Mouse (Mus musculus) left cerebral cortex, adult 6 months (tissue): Measurements from ENCODE around the gene Zc3h15. TPM values are rescaled to one million over a fixed set of nuclear protein-coding genes. Genes with fewer than 3 reads are reported as not detected.

Experiments
- long read RNA-seq, 2 experiments: library from polyadenylated mRNA; unstranded; transcript quantifications; one replicate each; pipeline ENCODE4 v2.0.0; 2019 to 2020
- polyA plus RNA-seq: library from polyadenylated mRNA; unstranded; fragments of <200 nt; fragmentation: Nextera tagmentation; gene quantifications from 2 replicates; pipeline ENCODE4 v1.2.3, GENCODE M21; 2021

Gene Zc3h15
- polyA plus RNA-seq, result 223 and 224 TPM in 2 replicates
- long read RNA-seq, experiment 1, transcript Zc3h15-201 (10 exons, 2,111 nt), result major isoform, 157 of 193 reads
- long read RNA-seq, experiment 1, partial matches to known transcripts, result 24 of 193 reads
- long read RNA-seq, experiment 1, other reads (novel, unspliced or antisense), result 10 of 193 reads
- long read RNA-seq, experiment 2, transcript Zc3h15-201 (10 exons, 2,111 nt), result major isoform, 29 of 203 reads
- long read RNA-seq, experiment 2, transcript Zc3h15-206 (2 exons, 386 nt), result minor isoform, 11 of 203 reads
- long read RNA-seq, experiment 2, transcript Zc3h15-204 (5 exons, 1,407 nt), result minor isoform, 5 of 203 reads
- long read RNA-seq, experiment 2, partial matches to known transcripts, result 151 of 203 reads
- long read RNA-seq, experiment 2, other reads (novel, unspliced or antisense), result 4 of 203 reads

DNA sequence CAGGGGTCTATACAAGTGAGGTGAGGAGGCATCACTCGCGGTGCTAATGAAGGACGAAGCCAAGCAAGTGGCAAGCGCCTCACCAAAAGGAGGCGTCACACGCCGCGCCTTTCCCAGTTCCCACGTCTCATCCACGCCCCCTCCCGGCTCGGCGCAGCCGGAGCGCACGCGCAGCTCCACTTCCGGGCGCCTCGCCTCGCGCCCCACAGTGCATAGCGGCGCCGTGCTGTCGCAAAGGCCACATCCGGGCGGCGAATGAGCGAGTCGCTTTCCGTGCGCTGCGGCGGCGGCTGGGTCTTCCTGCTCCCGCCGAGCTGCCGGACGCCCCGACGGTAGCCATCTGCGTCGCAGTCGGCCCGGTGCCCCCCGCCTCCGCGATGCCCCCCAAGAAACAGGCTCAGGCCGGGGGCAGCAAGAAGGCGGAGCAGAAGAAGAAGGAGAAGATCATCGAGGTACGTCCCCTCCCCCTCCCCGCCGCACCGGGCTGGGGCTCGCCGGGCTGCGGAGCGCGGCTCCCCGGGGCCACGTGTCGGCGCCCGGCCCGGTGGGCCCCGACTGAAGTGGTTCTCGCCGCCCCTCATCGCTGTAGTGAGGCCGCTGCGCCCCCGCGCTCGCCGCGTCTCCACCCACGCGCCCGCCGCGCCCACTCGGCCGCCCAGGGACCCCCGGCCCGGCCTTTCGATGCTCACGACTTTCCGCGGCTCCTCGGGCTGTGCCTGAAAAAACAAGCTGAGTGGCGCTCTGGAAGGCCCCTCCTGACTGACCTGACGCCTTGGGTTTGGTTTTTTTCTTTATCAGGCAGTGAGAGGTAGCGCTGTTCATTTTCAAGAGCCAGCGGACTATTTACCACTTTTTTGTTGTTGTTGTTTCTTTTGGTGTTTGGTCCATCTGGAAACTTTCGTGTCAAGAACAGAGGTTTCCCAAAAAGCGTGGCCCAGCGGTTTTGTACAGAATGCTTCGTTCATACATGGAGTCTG is at the start of gene Zc3h15:
Gene Zc3h15, plus strand, starts transcription at position 160 of the 977 bp plus-strand sequence.

Other genes starting within 250 kb of the Zc3h15 start
- gene Itgav, start 80.0 kb downstream of the Zc3h15 start, polyA plus RNA-seq, result 63.5 and 87.6 TPM in 2 replicates
- 64.1 and 91.0 TPM in 2 replicates for gene Fam171b, start 168.2 kb downstream of the Zc3h15 start, polyA plus RNA-seq